16 mouse cellular contexts compared by ENCODE assay signal in the genomic region with DNA sequence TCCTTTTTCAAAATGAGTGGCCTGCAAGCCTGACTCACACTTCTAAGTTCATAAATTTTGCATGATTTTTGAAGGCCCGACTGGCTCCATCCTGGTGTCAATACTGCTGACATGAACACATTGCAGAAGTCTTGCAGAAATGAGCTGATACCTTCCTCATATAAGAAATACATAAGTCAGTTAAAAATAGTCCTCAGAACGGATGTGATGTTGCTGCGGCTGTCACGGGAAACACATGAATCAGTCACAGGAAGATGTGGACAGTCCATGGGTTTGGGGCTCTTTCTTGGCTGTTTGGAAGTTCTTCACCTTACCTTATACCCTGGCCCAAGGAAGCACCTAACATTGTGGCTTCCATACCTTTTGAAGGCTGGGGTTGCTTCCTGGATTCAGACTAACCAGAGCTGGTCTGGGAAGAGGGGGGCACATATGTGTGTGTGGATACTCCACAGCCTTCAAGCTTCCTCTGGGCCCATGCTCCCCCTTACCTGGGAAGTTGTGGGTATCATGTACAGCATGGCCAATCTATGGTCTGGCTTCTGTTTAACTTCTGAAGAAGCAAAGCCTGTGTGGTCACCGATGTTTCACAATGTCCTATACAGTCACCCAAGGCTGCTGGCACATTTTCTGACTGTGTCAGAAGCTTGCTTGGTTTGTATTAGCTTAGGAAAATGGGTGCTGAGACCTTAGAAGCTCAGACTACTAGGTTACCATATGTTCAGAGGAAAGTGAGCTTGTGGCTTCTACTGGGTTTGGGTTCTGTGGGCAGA. TPM values are rescaled to one million over a fixed set of nuclear protein-coding genes. Genes with fewer than 3 reads are reported as not detected.
DNase-seq lines count a peak whose midpoint lies in the region; ATAC-seq and TF ChIP-seq lines count a peak whose summit lies in the region.
"Had no signal": no experiment of that assay in that cellular context is flagged by ENCODE, and none has a peak within 500 bp of the region (broad histone marks: within the 10 kb centered on the region; RNA-seq: fewer than 3 reads in every experiment).

No protein-coding gene starts in this region.

- no peak overlapping the region for H3K4me2 ChIP-seq in liver, postnatal 0 days (ENCODE audit: low read depth, low read length)
- H3K4me2 ChIP-seq in hindbrain, embryonic 13.5 days = no peak overlapping the region
- H3K4me2 ChIP-seq: embryonic facial prominence, embryonic 12.5 days; heart, embryonic 13.5 days; limb, embryonic 15.5 days; midbrain, embryonic 11.5 days had no signal

- H3K27me3 ChIP-seq in liver, postnatal 0 days (ENCODE audit: insufficient read depth, low read length) = no peaks in the 10 kb centered on the region
- no peaks in the 10 kb centered on the region for H3K27me3 ChIP-seq in hindbrain, embryonic 13.5 days
- H3K27me3 ChIP-seq in forebrain, embryonic 10.5 days (ENCODE audit: poor library complexity, severe bottlenecking) = no peaks in the 10 kb centered on the region
- H3K27me3 ChIP-seq: embryonic facial prominence, embryonic 12.5 days; limb, embryonic 15.5 days; Patski had no signal

- 29% methylated on average over 5 of the region's 5 CpGs for WGBS in liver, postnatal 0 days (ENCODE audit: insufficient replicate concordance)
- 93% methylated on average over 5 of the region's 5 CpGs for WGBS in hindbrain, embryonic 13.5 days
- 86% methylated on average over 5 of the region's 5 CpGs for WGBS in forebrain, embryonic 10.5 days

- no peak for TF ChIP-seq CTCF in liver, postnatal 0 days (IDR thresholded peaks at IDR 0.05; ENCODE audit: low read depth)

- no peaks in the 10 kb centered on the region for H3K36me3 ChIP-seq in liver, postnatal 0 days (replicated peaks; ENCODE audit: insufficient read depth, low read length)
- no peaks in the 10 kb centered on the region for H3K36me3 ChIP-seq in hindbrain, embryonic 13.5 days
- H3K36me3 ChIP-seq in forebrain, embryonic 10.5 days (replicated peaks) = no peaks in the 10 kb centered on the region
- H3K36me3 ChIP-seq: embryonic facial prominence, embryonic 12.5 days; heart, embryonic 13.5 days; limb, embryonic 15.5 days had no signal

- H3K9me3 ChIP-seq in liver, postnatal 0 days (ENCODE audit: low read length) = no peaks in the 10 kb centered on the region
- no peaks in the 10 kb centered on the region for H3K9me3 ChIP-seq in hindbrain, embryonic 13.5 days
- no peaks in the 10 kb centered on the region for H3K9me3 ChIP-seq in forebrain, embryonic 10.5 days
- H3K9me3 ChIP-seq: embryonic facial prominence, embryonic 12.5 days; heart, embryonic 13.5 days; limb, embryonic 15.5 days had no signal

- DNase-seq in adrenal gland, adult 2 months = peak; percentile 71
- DNase-seq in adrenal gland, postnatal 4 days (ENCODE audit: low spot score in 2 of 2) = no peak
- peak; percentile 93 for DNase-seq in 416B (ENCODE audit: low read depth)
- DNase-seq in adrenal gland, postnatal 25 days = peak; percentile 20
- no peak for DNase-seq in liver, postnatal 0 days
- DNase-seq in thymus, adult 18-20 months = no peak
- no peak for DNase-seq in forebrain, embryonic 10.5 days (ENCODE audit: extremely low spot score, low spot score)
- DNase-seq: cerebellum, adult 11 months; spleen, adult 18-20 months had no signal

- H3K4me3 ChIP-seq in liver, postnatal 0 days (ENCODE audit: low read depth, low read length) = no peak overlapping the region
- H3K4me3 ChIP-seq in hindbrain, embryonic 13.5 days = no peak overlapping the region
- no peak overlapping the region for H3K4me3 ChIP-seq in forebrain, embryonic 10.5 days
- H3K4me3 ChIP-seq: embryonic facial prominence, embryonic 12.5 days; heart, embryonic 13.5 days; limb, embryonic 15.5 days had no signal

- no peak overlapping the region for H3K9ac ChIP-seq in liver, postnatal 0 days (replicated peaks)
- no peak overlapping the region for H3K9ac ChIP-seq in hindbrain, embryonic 13.5 days
- H3K9ac ChIP-seq: embryonic facial prominence, embryonic 12.5 days; heart, embryonic 13.5 days; limb, embryonic 15.5 days had no signal

- H3K27ac ChIP-seq in liver, postnatal 0 days (ENCODE audit: low read depth) = peak overlapping the region; percentile 57; the same call in 1 of the 2 replicates
- H3K27ac ChIP-seq in hindbrain, embryonic 13.5 days = no peak overlapping the region
- H3K27ac ChIP-seq in forebrain, embryonic 10.5 days = no peak overlapping the region
- H3K27ac ChIP-seq: embryonic facial prominence, embryonic 12.5 days; heart, embryonic 13.5 days; limb, embryonic 15.5 days had no signal

- H3K4me1 ChIP-seq in liver, postnatal 0 days (ENCODE audit: insufficient read depth) = peaks cover 8% of the 10 kb centered on the region
- peaks cover 4% of the 10 kb centered on the region; the same call in 1 of the 2 replicates for H3K4me1 ChIP-seq in hindbrain, embryonic 13.5 days (replicated peaks)
- peaks cover 5% of the 10 kb centered on the region; the same call in 1 of the 2 replicates for H3K4me1 ChIP-seq in forebrain, embryonic 10.5 days
- H3K4me1 ChIP-seq: embryonic facial prominence, embryonic 12.5 days; heart, embryonic 13.5 days had no signal

- no peak for TF ChIP-seq EP300 in liver, postnatal 0 days (IDR thresholded peaks at IDR 0.05; ENCODE audit: low read depth)

- ATAC-seq in liver, postnatal 0 days = peak; percentile 65
- ATAC-seq in hindbrain, embryonic 13.5 days (ENCODE audit: low FRiP score) = no peak
- ATAC-seq: Patski had no signal

RNA-seq across cellular contexts. Expression of a gene that starts 25.6 kb away (rescaled TPM):
- not detected for total RNA-seq in adrenal gland, adult 2 months (2021)
- polyA plus RNA-seq in adrenal gland, adult 2 months (2012; rRNA removed) = not detected in 2 replicates
- total RNA-seq in adrenal gland, postnatal 4 days (2021) = not detected
- total RNA-seq in adrenal gland, postnatal 25 days (2021) = not detected in 2 replicates
- polyA plus RNA-seq in liver, postnatal 0 days (2015; fragmentation: Nextera tagmentation; extraction: Ambion mirVana) = not detected in 2 replicates
- polyA plus RNA-seq in hindbrain, embryonic 13.5 days (2015; fragmentation: Nextera tagmentation; extraction: Ambion mirVana) = not detected in 2 replicates
- polyA plus RNA-seq in forebrain, embryonic 10.5 days (2016; fragmentation: Nextera tagmentation; extraction: Ambion mirVana) = not detected in 2 replicates
- total RNA-seq: layer of hippocampus, postnatal 25 days had no signal
- polyA plus RNA-seq: embryonic facial prominence, embryonic 12.5 days; midbrain, embryonic 11.5 days; Patski had no signal

Comparison
In these comparisons a context has a peak if more than half of its experiments do, and no peak if none do; other contexts are left out.
1. DNase-seq: peak in adrenal gland, adult 2 months (single experiment), 416B (single experiment) and adrenal gland, postnatal 25 days (single experiment); none in adrenal gland, postnatal 4 days (0 of 2), liver, postnatal 0 days (single experiment), thymus, adult 18-20 months (0 of 2) and forebrain, embryonic 10.5 days (single experiment).